Mouse (Mus musculus) CH12.LX (cell line): ENCODE measurements around the gene Grk4.

Experiments
- CTCF ChIP-seq, 2 experiments: IDR thresholded peaks in 1 of 2; conservative IDR thresholded peaks in 1 of 2; 2 replicates each; pipeline ENCODE4 v1.5.1; 2011 to 2012; ENCODE audit warnings: low read depth in 2 of 2, low read length in 2 of 2, improper control_type of control experiment in 1 of 2, inconsistent platforms in 1 of 2, mild to moderate bottlenecking in 1 of 2, moderate library complexity in 1 of 2
- ELF1 ChIP-seq: IDR thresholded peaks from 2 replicates; pipeline ENCODE4 v1.6.1; 2014; ENCODE audit warnings: low read depth, mild to moderate bottlenecking, inconsistent platforms, low read length, improper control_type of control experiment
- EP300 ChIP-seq: IDR thresholded peaks from 2 replicates; pipeline ENCODE4 v1.6.1; 2011; ENCODE audit warnings: low read length, improper control_type of control experiment
- GABPA ChIP-seq: IDR thresholded peaks from 2 replicates; pipeline ENCODE4 v1.6.1; 2012; ENCODE audit warnings: low read depth, low read length, improper control_type of control experiment, inconsistent platforms; ENCODE audit not compliant: insufficient replicate concordance
- KAT2A ChIP-seq: IDR thresholded peaks from 2 replicates; pipeline ENCODE4 v1.6.1; 2012; ENCODE audit warnings: low read length, improper control_type of control experiment, inconsistent platforms; ENCODE audit not compliant: insufficient replicate concordance
- MEF2A ChIP-seq: IDR thresholded peaks from 2 replicates; pipeline ENCODE4 v1.6.1; 2014; ENCODE audit warnings: low read depth, mild to moderate bottlenecking, inconsistent platforms, low read length, improper control_type of control experiment, borderline replicate concordance
- POLR2A ChIP-seq: IDR thresholded peaks from 2 replicates; pipeline ENCODE4 v1.6.1; 2011; ENCODE audit warnings: low read depth, mild to moderate bottlenecking, improper control_type of control experiment, low read length
- RCOR1 ChIP-seq: conservative IDR thresholded peaks from 2 replicates; pipeline ENCODE4 v1.6.1; 2012; ENCODE audit warnings: low read depth, mild to moderate bottlenecking, inconsistent platforms, low read length, improper control_type of control experiment
- TBP ChIP-seq: conservative IDR thresholded peaks from 2 replicates; pipeline ENCODE4 v1.6.1; 2011; ENCODE audit warnings: low read depth, low read length, improper control_type of control experiment
- USF1 ChIP-seq: IDR thresholded peaks from 2 replicates; pipeline ENCODE4 v1.6.1; 2014; ENCODE audit warnings: low read depth, mild to moderate bottlenecking, inconsistent platforms, low read length, improper control_type of control experiment
- ZC3H11A ChIP-seq: IDR thresholded peaks from 2 replicates; pipeline ENCODE4 v1.6.1; 2012; ENCODE audit warnings: low read depth, mild to moderate bottlenecking, inconsistent platforms, low read length, improper control_type of control experiment
- ZMIZ1 ChIP-seq: IDR thresholded peaks from 2 replicates; pipeline ENCODE4 v1.6.1; 2012; ENCODE audit warnings: low read depth, mild to moderate bottlenecking, inconsistent platforms, low read length, improper control_type of control experiment

DNA sequence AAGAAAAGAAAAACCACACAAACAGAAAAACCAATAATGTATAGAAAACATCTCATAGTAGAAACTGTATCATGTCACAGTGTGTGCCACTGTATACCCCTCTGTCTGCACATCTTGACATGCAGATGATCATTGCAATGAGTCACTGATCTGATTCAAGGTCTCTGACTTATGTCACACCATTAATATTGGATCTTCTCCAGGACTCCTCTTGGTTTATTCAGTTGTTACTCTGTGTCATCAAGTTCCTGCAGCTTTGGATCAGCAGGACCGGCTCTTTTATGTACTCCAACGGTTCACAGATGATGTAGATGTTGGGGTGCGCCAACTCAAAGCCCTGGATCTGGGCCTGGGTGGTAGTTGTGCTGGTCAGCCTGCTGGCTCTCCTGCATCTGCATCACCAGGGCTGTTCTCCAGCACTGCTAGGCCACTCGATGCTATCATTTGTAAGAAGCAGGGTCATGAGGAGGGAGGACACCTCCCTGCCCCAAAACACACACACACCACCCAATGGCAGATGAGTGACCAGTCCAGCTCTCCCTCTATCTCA lies 112.6 kb downstream of the Grk4 start:
- TF ChIP-seq POLR2A: no peak
- TF ChIP-seq USF1: no peak
- no peak for TF ChIP-seq KAT2A
- TF ChIP-seq CTCF (conservative IDR thresholded peaks at IDR 0.05 in 1 of 2, IDR thresholded peaks at IDR 0.05 in 1 of 2; ENCODE audit: low read depth in 2 of 2, low read length in 2 of 2): no peak
- no peak for TF ChIP-seq TBP
- TF ChIP-seq ELF1: no peak
- TF ChIP-seq MEF2A: no peak
- TF ChIP-seq RCOR1: no peak
- TF ChIP-seq ZC3H11A: no peak
- no peak for TF ChIP-seq EP300
- TF ChIP-seq ZMIZ1: no peak
- TF ChIP-seq GABPA: no peak
